Mouse (Mus musculus) gonadal fat pad, adult 2 months (tissue): ENCODE measurements around the gene Zmym1. TPM values are rescaled to one million over a fixed set of nuclear protein-coding genes. Genes with fewer than 3 reads are reported as not detected.
A peak's percentile ranks its signal among the peaks of the same experiment; 100 is the strongest.
"Not testable (repeated sequence)": the region's sequence is repeated elsewhere in the genome, so short reads cannot be mapped to it uniquely, and the experiment has no call there.

Experiments used
- DNase-seq: peaks from one replicate; pipeline ENCODE4 v3.0.0-alpha.2; 2012; ENCODE audit warnings: low read depth
- polyA plus RNA-seq: library from polyadenylated mRNA; depleted of rRNA; stranded (reverse); fragments of >200 nt; gene quantifications from 2 replicates; pipeline ENCODE4 v1.2.3, GENCODE M21; 2012; rRNA removed

Zmym1 gene
- polyA plus RNA-seq, result 1.5 TPM in 2 replicates

GRCm38 (mm10) chr4:127060585-127061290 lies at the start of gene Zmym1:
Zmym1 (minus strand) TSS chr4:127061152.
- DNase-seq, result peak; percentile 28

DNA sequence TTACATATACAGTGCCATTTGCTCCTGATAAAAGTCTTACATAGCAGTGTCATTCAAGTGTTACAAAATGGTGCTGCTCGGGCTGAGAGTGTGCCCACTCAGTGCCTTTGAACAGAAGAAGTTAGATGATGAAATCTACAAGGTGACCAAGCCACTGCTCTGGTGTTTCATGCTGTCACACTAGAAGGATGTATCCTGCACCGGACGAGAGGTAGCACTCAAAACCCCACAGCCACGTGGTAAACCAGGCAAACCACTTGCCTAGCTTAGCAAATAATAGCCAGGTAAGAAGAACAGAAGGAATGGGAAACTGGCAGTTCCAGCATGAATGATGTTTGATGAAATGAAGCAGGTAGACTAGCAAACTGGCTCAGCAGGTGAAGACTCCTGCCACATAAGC lies 49.6 kb upstream of the Zmym1 start:
- no peak for DNase-seq

DNA sequence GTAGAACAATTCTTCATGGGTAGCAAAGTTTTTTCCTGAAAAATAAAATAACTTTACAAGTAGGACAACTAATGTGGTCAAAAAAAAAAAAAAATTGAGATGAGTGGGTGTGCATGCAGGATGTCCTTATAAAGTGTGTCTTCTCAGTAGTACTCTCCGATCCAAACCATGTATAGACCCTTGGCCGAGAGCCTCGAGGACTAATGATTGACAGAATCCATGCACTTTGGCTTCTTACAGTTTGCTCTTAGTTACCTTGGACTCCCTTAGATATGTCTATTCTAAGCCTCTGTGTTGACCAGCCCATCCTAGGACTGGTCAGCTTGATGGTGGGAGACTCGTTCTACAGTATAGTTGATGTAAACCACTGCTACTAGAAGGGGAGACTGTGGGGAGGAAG lies 46.6 kb upstream of the Zmym1 start:
- no peak for DNase-seq

DNA sequence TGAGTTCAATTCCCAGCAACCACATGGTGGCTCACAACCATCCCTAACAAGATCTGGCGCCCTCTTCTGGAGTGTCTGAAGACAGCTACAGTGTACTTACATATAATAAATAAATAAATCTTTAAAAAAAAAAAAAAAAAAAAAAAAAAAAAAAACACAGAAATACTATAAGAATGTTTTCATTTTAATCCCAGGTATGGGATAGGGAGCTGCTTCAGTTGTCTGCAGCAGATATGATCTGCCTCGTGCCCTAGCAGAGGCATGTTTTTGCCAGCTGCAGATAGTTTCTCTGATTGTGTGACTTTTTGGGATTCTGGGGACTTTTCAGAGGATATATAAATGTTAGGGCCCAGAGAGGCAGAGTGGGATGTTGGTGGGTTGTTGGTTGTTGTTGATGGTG lies 38.6 kb upstream of the Zmym1 start:
- DNase-seq, result not testable (repeated sequence)

- DNase-seq, result no peak
Measured at GRCm38 (mm10) chr4:127095090-127095489, 34.1 kb upstream of the Zmym1 start.

DNA sequence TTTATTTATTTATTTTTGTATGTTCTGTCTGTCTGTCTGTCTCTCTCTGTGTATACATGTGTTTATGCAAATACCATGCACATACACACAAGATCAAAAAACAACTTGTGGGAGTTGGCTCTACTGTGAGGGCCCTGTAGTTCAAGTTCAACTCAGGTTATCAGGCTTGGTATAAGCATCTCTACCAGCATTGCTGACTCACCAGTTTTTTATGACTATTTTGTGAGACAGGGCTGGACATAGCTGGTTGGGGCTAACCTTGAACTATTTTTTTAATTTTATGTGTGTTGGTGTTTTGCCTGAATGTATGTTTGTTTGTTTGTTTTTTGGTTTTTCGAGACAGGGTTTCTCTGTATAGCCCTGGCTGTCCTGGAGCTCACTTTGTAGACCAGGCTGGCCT lies 30.2 kb upstream of the Zmym1 start:
- DNase-seq, result no peak

DNA sequence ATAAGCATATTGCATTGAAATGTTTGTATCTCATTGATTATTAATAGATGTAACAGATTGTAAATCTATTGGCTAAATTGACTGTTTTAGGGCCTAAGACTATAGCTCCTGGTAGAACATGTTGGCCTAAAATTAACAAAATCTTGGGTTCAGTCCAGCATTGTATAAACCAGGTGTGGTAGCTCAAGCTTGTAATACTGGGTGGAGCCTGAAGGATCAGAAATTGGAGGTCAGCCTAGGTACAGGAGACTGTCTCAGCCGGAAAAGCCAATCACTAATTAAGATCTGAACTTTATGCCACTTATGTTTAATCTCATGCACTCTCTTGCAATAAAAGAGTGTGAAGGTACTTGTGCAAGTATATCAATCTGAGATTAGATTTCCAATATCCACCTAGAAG lies 24.8 kb upstream of the Zmym1 start:
- peak; percentile 64 for DNase-seq

- no peak for DNase-seq
Measured at GRCm38 (mm10) chr4:127083131-127083530, 22.2 kb upstream of the Zmym1 start.

DNA sequence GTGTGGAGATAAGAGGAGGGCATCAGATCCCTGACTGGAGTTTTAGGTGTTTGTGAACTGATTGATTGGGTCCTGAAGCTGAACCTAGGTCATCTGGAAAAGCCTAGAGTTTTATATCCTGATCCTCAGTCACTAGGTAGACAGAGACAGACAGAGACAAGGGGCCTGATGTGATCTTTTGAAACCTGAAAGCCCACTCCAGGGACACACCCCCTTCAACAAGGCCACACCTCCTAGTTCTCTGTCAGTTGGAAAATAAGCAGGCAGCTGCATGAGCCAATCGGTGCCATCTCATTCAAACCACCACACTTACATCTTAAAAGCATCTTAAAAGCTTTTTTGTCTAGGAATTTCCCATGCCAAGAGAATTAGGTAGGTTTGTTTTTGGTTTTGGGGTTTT lies 19.9 kb upstream of the Zmym1 start:
- DNase-seq, result no peak

GRCm38 (mm10) chr4:127076875-127077548 lies 16.1 kb upstream of the Zmym1 start, which contains the start of gene Zmym6:
Zmym6 (plus strand) TSS chr4:127077383.
- DNase-seq, result peak; percentile 59

GRCm38 (mm10) chr4:127074915-127075314 lies 14.0 kb upstream of the Zmym1 start:
- no peak for DNase-seq

DNA sequence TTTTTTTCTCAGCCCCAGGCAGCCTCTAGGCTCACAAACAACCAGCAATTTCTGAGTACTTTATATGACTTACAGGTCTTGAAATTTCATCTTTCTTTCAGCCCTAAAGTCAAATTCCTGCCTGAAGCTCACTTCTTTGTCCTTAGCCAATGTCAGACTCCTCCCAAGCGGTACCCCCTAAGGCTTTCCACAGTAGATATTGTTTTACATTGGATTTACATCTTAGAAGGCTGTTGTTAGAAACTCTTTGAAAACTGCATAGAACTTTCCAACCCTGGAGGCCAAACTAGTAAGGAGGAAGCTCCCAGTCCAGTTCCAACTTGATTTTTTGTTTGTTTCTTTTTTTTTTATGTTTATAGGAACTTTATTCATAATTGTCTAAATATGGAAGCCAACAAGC lies 3.1 kb upstream of the Zmym1 start:
- no peak for DNase-seq

DNA sequence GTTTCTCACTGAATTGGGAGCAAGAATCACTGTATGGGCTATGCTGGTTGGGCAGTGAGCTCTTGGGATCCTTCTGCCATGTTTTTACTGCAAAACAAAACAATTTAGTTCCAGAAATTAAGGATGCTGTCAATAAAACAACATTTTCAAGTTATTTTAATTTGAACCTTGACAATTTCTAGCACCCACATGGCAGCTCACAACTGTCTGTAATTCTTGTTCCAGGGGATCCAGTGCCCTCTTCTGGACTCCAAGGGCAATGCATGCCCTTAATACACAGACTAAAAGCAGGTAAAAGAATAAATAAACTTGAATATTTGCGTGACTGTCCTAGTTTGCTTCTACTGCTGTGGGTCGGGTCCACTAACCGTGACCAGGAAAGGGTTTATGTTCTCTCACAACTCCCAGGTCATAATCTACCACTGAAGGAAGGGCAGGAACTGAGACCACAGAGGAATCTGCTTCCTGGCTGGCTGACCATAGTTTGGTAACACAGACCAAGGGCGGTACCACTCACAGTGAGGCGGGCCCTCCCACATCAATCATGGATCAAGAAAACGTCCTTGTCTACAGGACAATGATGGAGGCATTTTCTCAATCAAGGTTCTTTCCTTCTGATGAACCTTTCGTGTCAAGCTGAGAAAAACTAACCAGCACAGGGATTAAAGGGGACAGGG lies 6.3 kb downstream of the Zmym1 start:
- no peak for DNase-seq

- no peak for DNase-seq
Measured at GRCm38 (mm10) chr4:127053071-127053470, 7.9 kb downstream of the Zmym1 start.

DNA sequence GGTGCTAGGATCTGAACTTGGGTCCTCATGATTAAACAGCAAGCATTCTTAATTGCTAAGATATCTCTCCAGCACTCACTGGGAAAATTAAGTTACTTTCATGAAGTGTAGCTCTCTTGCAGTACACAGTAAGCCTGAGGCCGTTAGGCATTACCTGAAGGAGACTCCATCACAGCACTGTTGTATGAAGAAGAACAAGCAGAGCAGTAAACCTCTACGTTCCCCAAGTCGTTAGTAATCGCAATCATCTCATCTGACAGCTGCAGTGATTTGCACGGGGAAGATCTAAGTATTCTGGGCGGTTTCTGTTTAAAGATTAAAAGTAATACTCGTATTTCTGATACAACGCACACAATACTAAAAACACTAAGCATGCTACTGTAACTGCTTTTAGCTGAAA lies 9.8 kb downstream of the Zmym1 start:
- DNase-seq, result no peak

DNA sequence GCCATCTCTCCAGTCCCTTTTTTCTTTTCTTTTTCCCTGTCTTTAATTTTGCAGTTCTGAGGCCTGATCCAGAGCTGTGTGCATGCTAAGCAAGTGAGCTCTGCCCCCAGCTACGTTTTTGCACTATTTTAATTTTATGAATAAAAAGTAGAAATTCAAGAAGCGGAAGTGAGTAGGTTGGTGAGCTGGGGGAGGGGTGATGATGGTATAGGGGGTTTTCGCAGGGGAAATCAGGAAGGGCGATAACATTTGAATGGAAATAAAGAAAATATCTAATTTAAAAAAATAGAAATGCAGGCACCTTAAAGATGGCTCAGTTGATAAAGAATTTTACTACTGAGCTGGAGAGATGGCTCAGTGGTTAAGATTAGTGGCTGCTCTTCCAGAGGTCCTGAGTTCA lies 17.4 kb downstream of the Zmym1 start:
- no peak for DNase-seq

- DNase-seq, result no peak
Measured at GRCm38 (mm10) chr4:127039871-127040483, 21.0 kb downstream of the Zmym1 start.

- no peak for DNase-seq
Measured at GRCm38 (mm10) chr4:127038828-127039349, 22.1 kb downstream of the Zmym1 start.

GRCm38 (mm10) chr4:127037908-127038827 lies 22.8 kb downstream of the Zmym1 start:
- DNase-seq, result no peak

DNA sequence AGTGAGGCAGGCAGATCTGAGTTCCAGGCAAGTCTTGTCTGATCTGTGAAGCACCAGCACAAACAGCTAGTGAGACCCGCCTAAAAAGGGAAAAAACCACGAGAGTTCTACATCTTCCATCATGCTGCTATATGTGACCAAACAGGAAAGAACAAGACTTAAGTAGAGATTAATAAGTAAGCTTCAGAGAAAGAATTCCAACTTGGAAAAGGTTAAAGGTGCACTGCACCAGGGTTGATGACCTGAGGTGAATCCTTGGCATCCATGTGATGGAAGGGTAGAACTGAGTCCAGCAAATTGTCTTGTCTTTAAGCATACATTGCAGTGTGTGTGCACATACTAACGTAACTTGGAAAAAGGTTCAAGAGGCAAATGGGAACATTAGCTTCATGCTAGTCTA lies 23.8 kb downstream of the Zmym1 start:
- no peak for DNase-seq
